Comparison of ENCODE assay signal across 7 mouse cellular contexts in the genomic region with DNA sequence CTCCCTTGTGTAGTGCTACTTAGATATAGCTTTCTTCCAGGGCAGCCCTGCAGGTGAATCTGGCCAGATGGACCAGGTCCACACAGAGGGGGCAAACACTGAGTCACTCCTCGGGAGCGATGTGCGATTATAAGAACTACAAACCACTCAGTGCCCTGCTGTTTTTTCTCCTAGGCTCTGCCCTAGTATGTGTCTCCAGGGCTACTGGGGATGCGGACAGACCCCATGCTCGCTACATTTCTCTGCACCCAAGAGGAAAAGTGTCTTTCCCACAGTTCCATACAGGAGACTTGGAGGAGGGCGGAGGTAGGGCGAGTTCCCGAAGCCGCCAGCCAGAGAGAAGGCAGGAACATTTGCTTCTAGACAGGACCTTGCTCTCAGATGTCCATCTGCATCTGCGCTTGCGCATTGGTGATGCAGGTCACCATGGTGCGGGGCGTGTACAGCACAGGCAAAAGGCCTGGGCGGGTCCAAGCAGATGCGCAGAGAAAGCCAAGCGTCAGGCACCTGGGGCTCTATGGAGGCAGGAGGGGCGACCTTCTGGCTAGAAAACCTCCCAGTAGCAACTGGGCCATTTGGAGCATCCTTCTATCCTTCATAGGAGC. TPM values are rescaled to one million over a fixed set of nuclear protein-coding genes. Genes with fewer than 3 reads are reported as not detected.
A peak's percentile ranks its signal among the peaks of the same experiment; 100 is the strongest.
DNase-seq lines count a peak whose midpoint lies in the region; ATAC-seq and TF ChIP-seq lines count a peak whose summit lies in the region.

No protein-coding gene starts in this region.

- H3K4me3 ChIP-seq in lung, embryonic 15.5 days, result peak overlapping the region; percentile 7; the same call in 1 of the 2 replicates
- peak overlapping the region; percentile 31 for H3K4me3 ChIP-seq in embryonic facial prominence, embryonic 15.5 days (replicated peaks)
- no peak overlapping the region for H3K4me3 ChIP-seq in intestine, postnatal 0 days (ENCODE audit: low read depth, low read length)
- peak overlapping the region; percentile 51 for H3K4me3 ChIP-seq in midbrain, embryonic 15.5 days

- WGBS in lung, embryonic 15.5 days, result 3% methylated on average over 17 of the region's 17 CpGs
- under 1% methylated on average over 17 of the region's 17 CpGs for whole genome bisulfite sequencing in embryonic facial prominence, embryonic 15.5 days
- 3% methylated on average over 17 of the region's 17 CpGs for WGBS in intestine, postnatal 0 days
- WGBS in midbrain, embryonic 15.5 days, result 0% methylated on average over 17 of the region's 17 CpGs

- no peak for TF ChIP-seq CTCF in intestine, postnatal 0 days (IDR thresholded peaks at IDR 0.05; ENCODE audit: low read depth)

- intact Hi-C loops in gastrocnemius, postnatal 36 days (cut with DNase I), result no loop called here

- no peak for ATAC-seq in lung, embryonic 15.5 days (ENCODE audit: borderline replicate concordance, extremely low read depth, low FRiP score, low TSS enrichment)
- ATAC-seq in embryonic facial prominence, embryonic 15.5 days (ENCODE audit: insufficient number of reproducible peaks, low FRiP score, low TSS enrichment, low read depth), result 0 out of 2 replicates have a peak, but pooled peaks have one; percentile 12
- ATAC-seq in intestine, postnatal 0 days, result no peak
- ATAC-seq in midbrain, embryonic 15.5 days (replicated peaks), result peak; percentile 86
- no peak for ATAC-seq in megakaryocyte-erythroid progenitor cell, adult 5-6 weeks (replicated peaks; ENCODE audit: low FRiP score, low TSS enrichment, poor library complexity, severe bottlenecking)

- DNase-seq in lung, postnatal 25 days (ENCODE audit: low spot score), result no peak
- no peak for DNase-seq in gastrocnemius, postnatal 36 days

- H3K36me3 ChIP-seq in lung, embryonic 15.5 days, result no peaks in the 10 kb centered on the region
- H3K36me3 ChIP-seq in embryonic facial prominence, embryonic 15.5 days, result no peaks in the 10 kb centered on the region
- H3K36me3 ChIP-seq in intestine, postnatal 0 days (ENCODE audit: control insufficient read depth, insufficient read depth), result no peaks in the 10 kb centered on the region
- H3K36me3 ChIP-seq in midbrain, embryonic 15.5 days (replicated peaks), result no peaks in the 10 kb centered on the region

- H3K9me3 ChIP-seq in lung, embryonic 15.5 days, result no peaks in the 10 kb centered on the region
- no peaks in the 10 kb centered on the region for H3K9me3 ChIP-seq in embryonic facial prominence, embryonic 15.5 days (replicated peaks)
- no peaks in the 10 kb centered on the region for H3K9me3 ChIP-seq in intestine, postnatal 0 days (ENCODE audit: control insufficient read depth)
- no peaks in the 10 kb centered on the region for H3K9me3 ChIP-seq in midbrain, embryonic 15.5 days

- no peak overlapping the region for H3K27ac ChIP-seq in lung, embryonic 15.5 days
- H3K27ac ChIP-seq in embryonic facial prominence, embryonic 15.5 days (replicated peaks), result no peak overlapping the region
- no peak overlapping the region for H3K27ac ChIP-seq in intestine, postnatal 0 days (ENCODE audit: low read depth, low read length)
- H3K27ac ChIP-seq in midbrain, embryonic 15.5 days, result peak overlapping the region; percentile 70

- peaks cover 63% of the 10 kb centered on the region for H3K27me3 ChIP-seq in lung, embryonic 15.5 days
- peaks cover 53% of the 10 kb centered on the region for H3K27me3 ChIP-seq in embryonic facial prominence, embryonic 15.5 days
- peaks cover 43% of the 10 kb centered on the region for H3K27me3 ChIP-seq in intestine, postnatal 0 days (replicated peaks; ENCODE audit: control insufficient read depth, insufficient read depth, low read length)
- H3K27me3 ChIP-seq in midbrain, embryonic 15.5 days (replicated peaks), result no peaks in the 10 kb centered on the region

- H3K4me2 ChIP-seq in lung, embryonic 15.5 days, result peak overlapping the region; percentile 26
- peak overlapping the region; percentile 52 for H3K4me2 ChIP-seq in embryonic facial prominence, embryonic 15.5 days (replicated peaks)
- H3K4me2 ChIP-seq in intestine, postnatal 0 days (replicated peaks; ENCODE audit: low read depth), result peak overlapping the region; percentile 35; the same call in 1 of the 2 replicates
- H3K4me2 ChIP-seq in midbrain, embryonic 15.5 days, result peak overlapping the region; percentile 94

- no peak overlapping the region for H3K9ac ChIP-seq in lung, embryonic 15.5 days
- no peak overlapping the region for H3K9ac ChIP-seq in embryonic facial prominence, embryonic 15.5 days
- no peak overlapping the region for H3K9ac ChIP-seq in intestine, postnatal 0 days (ENCODE audit: low read depth, low read length)
- H3K9ac ChIP-seq in midbrain, embryonic 15.5 days, result peak overlapping the region; percentile 53

- H3K4me1 ChIP-seq in lung, embryonic 15.5 days, result peaks cover 18% of the 10 kb centered on the region
- H3K4me1 ChIP-seq in embryonic facial prominence, embryonic 15.5 days, result peaks cover 26% of the 10 kb centered on the region
- H3K4me1 ChIP-seq in intestine, postnatal 0 days (replicated peaks; ENCODE audit: control insufficient read depth, insufficient read depth, low read length), result no peaks in the 10 kb centered on the region
- H3K4me1 ChIP-seq in midbrain, embryonic 15.5 days, result peaks cover 18% of the 10 kb centered on the region; the same call in 1 of the 2 replicates

RNA-seq across cellular contexts. Expression of gene Pcdh15, which starts 2.5 kb away (rescaled TPM):
- 0.03 and 0.29 TPM in 2 replicates for polyA plus RNA-seq in lung, embryonic 15.5 days (2015; fragmentation: Nextera tagmentation; extraction: Ambion mirVana)
- 2.9 and 3.1 TPM in 2 replicates for polyA plus RNA-seq in embryonic facial prominence, embryonic 15.5 days (2015; fragmentation: Nextera tagmentation; extraction: Ambion mirVana)
- polyA plus RNA-seq in intestine, postnatal 0 days (2015; fragmentation: Nextera tagmentation; extraction: Ambion mirVana), result 0.61 and 0.63 TPM in 2 replicates
- polyA plus RNA-seq in midbrain, embryonic 15.5 days (2015; fragmentation: Nextera tagmentation; extraction: Ambion mirVana), result 11.8 and 13.3 TPM in 2 replicates
- not detected in 2 replicates for total RNA-seq in megakaryocyte-erythroid progenitor cell, adult 5-6 weeks (2014; fragmentation: Nextera tagmentation)
- total RNA-seq in megakaryocyte-erythroid progenitor cell, adult 5-6 weeks (2017), result not detected in 2 replicates
- total RNA-seq in gastrocnemius, postnatal 36 days (2021), result under 1 TPM; 0.05 to 0.15 TPM

Comparison
In these comparisons a context has a peak if more than half of its experiments do, and no peak if none do; other contexts are left out.
1. ATAC-seq: peak in embryonic facial prominence, embryonic 15.5 days (single experiment) and midbrain, embryonic 15.5 days (single experiment); none in lung, embryonic 15.5 days (single experiment), intestine, postnatal 0 days (single experiment) and megakaryocyte-erythroid progenitor cell, adult 5-6 weeks (single experiment).
2. H3K4me2 ChIP-seq: peak in every context shown above with its lines; median percentile 94 in midbrain, embryonic 15.5 days; 52 in embryonic facial prominence, embryonic 15.5 days; 35 in intestine, postnatal 0 days; 26 in lung, embryonic 15.5 days.